Mouse (Mus musculus) layer of hippocampus, postnatal 10 days (tissue): ENCODE measurements around the gene Epc2. TPM values are rescaled to one million over a fixed set of nuclear protein-coding genes. Genes with fewer than 3 reads are reported as not detected.
A peak's percentile ranks its signal among the peaks of the same experiment; 100 is the strongest.

Experiments used
- DNase-seq, 2 experiments: peaks; one replicate each; pipeline ENCODE4 v3.0.0; 2021; ENCODE audit warnings: low spot score in 2 of 2
- long read RNA-seq: library from polyadenylated mRNA; stranded (forward); transcript quantifications from one replicate; pipeline ENCODE4 v2.0.0, GENCODE M21; 2023
- total RNA-seq, 2 experiments: library from RNA; stranded (reverse); gene quantifications; 2 replicates each; pipeline ENCODE4 v1.2.3; 2021

The Epc2 gene
- total RNA-seq: 10 to 100 TPM; 45.7 to 47.3 TPM
- long read RNA-seq, partial matches to known transcripts: 2 of 4 reads
- long read RNA-seq, other reads (novel, unspliced or antisense): 2 of 4 reads

DNA sequence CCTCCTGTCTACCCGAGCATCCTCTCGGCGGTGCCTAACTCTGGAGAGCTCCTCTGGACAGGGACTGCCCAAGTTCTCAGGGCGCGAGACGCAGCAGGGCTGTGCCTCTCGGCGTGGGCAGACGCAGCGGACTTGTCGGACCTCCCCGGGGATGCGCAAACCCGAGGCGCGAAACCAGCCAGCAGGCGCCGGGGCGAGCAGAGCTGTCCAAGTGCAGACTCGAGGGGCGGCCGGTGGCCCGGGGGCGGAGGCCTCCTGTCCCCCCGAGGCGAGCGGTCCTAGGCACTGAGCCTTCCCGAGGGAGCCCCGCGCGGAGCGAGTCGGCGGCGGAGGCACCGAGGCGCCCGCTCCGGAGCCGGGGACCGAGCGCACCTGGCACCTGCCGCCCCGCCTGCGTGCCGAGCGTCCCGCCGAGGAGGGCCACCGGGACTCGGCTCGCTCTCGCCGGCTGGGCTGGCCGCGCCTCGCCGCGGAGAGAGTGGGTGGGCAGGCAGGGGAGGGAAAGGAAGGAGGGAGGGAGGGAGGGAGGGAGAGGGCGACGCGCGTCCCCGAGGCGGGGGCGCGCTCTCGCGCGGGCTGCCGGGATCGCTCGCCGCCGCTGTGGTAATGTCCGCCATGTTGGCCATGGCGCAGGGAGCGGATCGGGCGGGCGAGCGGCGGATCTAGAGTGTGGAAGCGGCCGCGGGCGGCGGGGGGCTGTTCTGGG is at the start of gene Epc2:
Epc2 (plus strand) TSS at position 556 of the 706 bp plus-strand sequence.
- DNase-seq: peak; percentile 82 to 89

DNA sequence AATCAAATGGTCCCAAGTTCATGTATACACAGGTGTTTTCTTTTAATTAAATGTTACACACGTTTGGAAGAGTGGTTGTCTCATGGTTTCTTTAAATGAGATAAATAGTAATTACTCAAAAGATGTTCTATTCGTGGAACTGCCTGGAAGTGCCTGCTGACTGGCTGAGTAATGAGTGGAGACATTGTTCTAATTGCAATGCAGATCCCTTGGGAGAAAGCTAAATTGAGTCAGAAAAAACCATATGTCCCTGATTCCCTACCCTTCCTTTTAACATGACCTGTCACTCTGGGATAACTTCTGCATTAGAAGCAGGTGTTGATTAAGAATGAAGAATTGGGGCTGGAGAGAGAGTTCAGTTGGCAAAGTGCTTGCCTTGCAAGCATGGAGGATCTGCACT is 45.3 kb upstream of the Epc2 start:
- no peak for DNase-seq

DNA sequence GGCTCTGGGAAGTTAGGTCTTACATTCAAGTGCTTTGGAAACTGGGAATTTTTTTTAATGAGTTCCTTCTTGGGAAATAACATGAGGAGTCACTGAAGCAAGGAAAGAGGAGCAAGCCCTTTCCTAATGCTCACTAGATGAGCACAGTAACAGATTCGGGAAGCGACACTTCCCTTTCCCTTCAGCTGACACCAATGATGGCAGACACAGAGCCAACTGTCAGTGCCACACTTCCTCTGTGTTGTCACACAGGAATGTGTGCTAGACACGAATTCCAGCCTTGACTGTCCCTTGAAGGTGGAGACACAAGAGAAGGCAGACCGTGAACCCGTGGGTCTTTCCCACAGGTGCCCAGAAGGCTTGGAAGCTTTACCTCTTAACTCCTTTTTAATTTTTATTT is 39.6 kb upstream of the Epc2 start:
- no peak for DNase-seq

DNA sequence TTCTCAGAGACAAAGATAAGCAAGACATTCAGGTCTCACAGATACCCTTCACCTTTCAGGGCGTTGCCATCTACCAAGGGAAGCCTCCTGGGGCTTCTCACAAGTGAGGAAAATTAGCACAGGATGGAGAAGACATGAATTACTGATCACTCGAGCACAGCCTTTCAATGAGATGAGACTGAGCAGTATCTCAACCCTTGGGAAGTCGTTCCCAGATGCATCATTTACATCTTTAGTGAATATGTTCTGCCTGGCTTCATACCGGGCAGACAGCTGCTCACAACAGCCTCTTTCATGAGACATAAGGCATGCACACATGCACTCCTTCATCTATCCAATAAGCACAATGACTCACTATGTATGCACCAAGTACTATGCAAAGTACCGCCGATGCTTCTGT is 38.7 kb upstream of the Epc2 start:
- DNase-seq: no peak

DNA sequence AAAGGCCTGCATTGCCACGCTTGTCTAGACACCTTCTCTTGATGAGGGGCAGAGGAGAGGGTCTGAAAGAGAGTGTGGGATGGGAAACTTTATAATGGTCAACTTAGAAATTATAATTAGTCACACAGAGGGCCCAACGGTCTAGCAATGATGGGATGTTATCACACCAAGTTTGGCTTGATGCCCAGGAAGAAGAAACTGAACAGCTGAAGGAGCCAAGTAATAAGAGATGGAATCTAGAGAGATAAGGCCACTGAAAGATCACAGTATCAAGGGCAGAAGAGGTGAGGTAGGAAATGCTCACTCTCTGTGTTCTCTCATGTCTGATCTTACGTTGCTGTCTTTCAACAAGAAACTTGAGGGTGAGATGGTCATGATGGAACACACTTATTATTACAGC is 35.4 kb upstream of the Epc2 start:
- DNase-seq: no peak

DNA sequence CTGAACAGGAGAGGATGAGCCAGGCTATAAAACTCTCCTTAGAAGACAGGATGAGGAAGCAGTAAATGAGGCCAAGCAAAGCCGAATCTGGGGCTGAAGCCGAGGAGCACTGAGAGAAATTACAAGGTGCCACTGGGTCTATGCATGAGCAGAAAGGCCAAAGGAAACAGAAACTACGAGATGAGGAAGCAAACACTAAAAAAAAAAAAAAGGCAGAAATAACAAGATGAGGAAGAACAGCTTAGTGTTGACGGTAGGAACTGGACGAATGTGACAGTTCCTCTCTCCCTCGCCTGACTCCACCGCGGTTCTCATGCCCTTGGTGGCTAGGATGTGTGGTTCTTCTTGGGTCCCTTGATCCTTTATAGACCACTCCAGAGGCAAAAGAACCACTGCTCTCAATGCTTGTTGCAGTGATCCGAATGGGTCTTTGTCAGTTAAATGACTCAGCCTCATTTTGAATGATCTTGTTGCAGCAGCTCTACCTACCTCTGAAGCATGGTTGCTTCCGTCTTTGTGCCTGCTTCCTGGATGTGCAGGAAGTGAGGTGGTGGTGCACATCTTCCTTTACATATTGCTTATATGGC is 34.2 kb upstream of the Epc2 start:
- no peak for DNase-seq

DNA sequence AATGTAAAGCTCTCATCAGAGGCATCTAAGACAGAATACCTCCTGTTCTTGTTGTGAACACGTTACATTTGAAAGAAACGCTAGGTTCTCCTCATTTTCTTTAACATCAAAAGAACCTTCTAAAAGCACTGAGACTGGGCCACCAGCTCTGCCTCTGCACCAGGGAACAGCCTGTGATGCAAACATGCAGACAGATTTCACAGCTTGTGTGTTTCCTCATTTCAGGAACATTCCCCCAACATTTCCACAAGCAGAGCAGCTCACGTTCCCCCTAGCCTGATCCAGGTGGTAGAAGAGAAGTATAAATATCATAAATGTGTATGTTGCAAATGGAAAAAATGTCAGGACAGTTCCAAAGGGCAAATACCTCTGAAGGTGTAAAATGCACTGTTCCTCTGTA is 30.9 kb upstream of the Epc2 start:
- no peak for DNase-seq

DNA sequence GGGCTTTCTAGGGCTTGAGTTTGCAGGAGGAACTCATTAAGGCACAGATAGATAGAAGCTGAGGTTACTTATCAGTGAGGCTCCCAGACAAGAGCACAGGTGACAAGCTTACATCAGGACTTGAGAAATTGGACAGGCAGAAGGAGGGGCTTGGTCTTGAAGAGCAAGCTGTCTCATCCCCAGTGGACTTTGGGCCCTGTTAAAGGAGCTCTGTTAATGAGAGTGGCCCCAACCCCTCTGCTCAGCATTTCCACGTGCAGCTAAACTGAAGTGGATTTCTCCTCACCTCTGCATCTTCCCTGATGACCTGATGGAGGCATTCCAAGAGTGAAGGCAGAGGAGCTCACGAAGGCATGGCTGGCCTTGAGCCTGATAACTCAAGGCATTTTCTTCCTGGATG is 27.4 kb upstream of the Epc2 start:
- DNase-seq: no peak

DNA sequence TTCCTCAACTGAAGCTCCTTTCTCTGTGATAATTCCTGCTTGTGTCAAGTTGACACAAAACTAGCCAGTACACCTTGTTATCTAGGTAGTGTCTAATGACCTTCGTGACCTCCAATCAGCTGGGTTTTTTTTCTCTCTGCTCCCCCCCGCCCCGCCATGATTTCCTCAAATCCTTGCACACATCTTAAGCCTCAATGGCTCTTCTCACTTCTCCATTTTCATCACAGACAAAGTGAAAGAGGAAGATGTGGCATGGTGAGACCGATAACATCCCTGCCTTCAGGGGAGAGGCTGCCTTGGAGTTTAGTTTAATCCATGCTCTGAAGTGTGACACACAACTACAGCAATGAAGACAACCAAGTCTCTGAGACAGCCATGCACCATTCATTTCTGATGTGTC is 26.5 kb upstream of the Epc2 start:
- no peak for DNase-seq

DNA sequence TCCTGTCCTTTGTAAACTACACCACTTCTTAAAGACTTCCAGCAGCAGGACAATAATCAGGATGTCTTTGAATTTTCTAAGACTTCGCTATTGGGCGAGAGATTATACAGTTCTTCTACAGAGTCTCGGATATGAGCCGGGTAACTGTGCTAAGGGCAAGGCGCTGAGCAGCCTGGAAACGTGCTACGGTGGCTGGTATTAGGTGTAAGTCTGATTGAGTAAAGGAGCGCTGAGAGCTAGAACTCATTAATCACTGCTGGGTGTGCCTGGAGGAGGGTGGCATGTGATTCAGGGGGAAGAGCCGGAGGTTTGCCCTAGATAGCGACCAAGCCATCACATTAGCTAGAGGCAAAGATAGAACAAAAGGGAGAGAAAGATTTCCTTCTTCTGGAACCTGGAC is 25.1 kb upstream of the Epc2 start:
- DNase-seq: no peak

DNA sequence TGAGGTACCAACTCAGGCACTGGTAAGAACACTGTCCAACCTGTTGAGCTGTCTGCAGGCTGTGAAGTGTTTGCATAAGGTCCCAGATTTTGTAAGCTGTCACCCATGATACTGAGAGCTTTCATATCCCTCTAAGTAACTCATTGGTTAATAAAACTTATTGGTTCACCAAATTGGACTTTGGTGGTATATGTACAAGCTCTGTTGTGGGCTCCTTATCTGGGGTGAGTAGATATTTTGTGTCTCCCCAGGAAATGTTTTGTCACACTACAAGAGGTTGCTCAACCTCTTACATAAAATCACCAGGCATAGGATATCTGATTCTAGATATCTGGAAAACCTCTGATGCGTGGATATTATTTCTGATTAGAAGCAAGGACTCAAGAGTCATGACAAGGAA is 20.3 kb upstream of the Epc2 start:
- DNase-seq: no peak

DNA sequence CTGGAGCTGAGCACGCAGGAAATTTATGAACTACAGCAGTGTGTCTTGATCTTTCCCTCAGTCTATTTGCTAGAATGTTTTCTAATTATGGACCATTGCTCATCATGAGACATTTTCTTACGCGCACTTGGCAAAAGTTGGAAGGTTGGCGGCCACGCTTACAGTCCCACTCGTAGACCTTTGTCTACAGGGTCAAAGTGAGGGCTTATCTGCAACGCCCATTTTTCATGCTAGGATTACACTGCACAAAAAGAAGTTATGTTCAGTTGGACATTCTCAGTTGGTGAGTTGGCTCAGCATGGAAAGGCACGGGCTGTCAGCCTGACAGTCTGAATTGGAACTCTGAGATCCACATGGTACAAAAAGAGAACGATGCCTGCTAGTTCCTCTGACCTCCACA is 18.1 kb upstream of the Epc2 start:
- no peak for DNase-seq

DNA sequence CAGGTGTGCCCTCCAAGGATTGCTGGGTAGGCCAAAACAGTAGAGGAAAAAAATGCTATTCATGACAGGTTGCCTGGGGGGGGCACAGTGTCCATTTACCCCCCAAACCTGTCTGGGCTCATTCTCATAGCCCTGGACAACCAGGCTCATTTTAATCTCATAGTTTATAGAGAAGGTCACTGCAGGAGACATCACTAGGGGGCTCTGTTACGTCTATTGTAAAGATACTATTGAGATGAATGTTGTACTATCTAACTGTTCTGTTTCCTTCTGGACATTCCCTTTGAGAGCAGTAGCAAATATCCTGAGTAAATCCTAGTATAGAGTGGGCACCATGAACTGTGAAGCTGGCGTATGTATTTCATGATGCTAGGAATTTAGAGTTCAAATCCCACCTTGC is 5.0 kb upstream of the Epc2 start:
- DNase-seq: no peak

DNA sequence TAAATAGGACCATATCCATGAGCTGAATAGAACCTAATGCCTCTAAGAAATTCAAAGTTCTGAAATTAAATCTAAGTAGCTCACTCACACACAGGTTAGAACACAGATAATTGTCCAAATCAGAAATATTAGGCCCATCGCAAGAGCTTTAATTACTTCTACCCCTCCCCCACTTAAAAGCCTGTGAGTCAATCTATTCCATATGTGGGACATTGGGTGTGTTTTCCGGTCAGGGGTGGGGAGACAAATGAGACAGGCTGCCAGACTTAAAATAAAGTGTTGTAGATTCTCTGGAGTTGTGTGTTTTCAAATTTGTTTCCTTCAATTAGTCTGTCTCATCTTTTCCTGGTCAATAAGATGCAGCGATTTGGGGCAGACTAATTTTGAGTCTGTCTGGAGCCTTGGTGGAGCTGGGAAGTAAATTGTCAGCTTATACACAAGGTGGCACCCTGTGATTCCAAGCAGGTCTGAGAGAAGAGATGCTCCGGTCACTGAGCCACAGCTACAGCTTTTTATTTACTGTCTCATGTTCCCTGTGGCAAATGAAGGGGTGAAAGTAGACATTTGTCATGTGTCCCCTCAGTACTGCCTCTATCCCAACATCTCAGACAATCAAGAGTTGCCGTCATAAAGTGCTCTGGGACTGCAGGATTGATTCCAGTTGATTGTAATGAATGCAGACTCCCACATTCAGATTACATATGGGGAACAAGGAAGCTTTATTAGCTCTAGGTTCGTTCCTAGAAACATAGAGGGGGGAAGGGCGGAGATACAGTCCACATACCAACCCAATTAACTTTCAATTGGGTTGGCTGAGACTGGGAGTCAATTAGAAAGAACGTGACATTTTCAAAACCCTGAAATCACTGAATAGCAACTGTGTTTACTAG is 3.5 kb upstream of the Epc2 start:
- no peak for DNase-seq

DNA sequence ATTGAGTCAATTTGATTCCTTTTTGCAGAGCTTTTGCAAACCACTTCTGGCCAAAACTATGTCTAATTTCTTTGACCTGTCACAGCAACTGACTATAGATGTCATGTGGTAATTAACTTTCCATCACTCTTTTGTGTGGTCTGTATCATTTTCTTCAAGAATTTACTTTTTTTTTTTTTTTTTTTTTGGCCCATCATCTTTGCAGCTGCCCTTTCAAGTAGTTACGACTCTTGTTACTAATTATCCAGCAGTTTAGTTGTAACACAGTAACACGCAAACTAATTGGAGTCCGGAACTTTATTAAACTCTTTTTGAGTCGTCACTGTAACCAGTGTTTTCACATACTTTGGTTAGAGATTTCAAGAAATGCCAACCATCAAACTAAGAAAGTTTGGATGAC is 819 bp upstream of the Epc2 start:
- DNase-seq: no peak

DNA sequence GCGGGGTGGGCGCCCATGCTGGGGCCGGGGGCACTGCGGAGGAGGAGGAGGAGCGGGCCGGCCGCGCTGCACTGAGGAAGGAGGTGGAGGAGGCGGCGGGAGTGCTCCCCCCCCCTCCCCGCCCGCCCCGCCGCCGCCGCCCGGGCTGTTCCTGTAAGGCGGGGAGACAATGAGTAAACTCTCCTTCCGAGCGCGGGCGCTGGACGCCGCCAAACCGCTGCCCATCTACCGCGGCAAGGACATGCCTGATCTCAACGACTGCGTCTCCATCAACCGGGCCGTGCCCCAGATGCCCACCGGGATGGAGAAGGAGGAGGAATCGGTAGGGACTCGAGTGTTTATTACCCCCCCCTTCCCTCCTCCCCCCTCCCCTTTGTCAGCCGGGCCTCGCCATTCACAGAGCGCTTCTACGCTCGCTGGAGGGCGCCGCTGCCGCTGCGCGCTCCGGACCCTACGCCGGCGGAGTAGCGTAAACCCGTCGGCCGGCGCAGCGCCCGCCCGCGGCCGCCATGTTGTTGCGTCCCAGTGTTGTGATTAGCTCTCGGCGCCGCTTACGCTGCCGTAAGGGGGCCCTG is 438 bp downstream of the Epc2 start:
- peak; percentile 96 to 98 for DNase-seq

DNA sequence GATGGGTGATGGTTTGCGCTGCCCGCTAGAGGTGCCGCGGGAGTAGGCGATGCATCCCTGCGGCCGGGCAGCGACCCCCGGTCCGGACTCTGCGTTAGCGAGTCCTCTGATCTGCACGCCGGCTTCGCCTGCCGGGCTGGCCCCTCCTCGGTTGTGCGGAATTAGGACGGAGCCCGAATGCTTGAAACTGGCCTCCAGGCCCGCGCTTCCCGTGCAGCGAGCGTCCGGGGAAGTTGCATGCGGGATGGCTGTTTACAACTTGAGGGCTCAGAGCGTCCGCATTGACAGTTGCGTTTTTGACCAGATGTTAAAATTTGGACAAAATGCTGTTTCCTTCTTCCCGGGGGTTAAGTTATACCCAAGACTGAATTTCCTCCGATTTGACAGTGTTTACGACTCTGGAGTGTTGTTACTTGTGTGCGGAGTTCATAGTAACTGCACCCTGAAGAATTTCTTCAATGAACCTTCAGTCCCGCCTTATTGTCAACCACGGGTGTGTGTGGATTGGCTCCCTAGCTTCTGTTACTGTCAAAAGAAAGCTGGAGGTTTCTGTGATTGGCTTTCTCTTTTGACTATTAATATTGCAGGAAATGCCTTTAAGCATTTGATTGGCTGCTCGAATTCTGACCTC is 1.3 kb downstream of the Epc2 start:
- DNase-seq: peak; percentile 23 to 46

DNA sequence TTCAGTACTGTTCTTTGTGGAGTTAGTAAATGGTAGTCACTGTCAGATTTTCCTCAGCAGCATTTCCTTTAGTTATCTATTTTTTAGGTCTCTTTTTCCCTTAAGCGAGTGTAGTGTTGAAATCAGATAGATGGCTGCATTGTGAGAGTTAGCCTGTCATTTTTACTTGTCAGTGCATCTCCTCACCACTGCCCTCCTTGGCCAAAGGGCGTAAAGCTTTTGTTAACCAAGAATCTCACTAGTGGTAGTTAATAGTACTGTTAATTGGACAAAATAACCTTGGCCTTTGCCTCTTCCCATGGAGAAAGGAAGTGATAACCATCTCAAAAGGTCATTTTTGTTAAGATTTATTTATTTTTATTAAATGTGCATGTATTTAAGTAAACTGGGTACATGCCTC is 6.5 kb downstream of the Epc2 start:
- DNase-seq: no peak

DNA sequence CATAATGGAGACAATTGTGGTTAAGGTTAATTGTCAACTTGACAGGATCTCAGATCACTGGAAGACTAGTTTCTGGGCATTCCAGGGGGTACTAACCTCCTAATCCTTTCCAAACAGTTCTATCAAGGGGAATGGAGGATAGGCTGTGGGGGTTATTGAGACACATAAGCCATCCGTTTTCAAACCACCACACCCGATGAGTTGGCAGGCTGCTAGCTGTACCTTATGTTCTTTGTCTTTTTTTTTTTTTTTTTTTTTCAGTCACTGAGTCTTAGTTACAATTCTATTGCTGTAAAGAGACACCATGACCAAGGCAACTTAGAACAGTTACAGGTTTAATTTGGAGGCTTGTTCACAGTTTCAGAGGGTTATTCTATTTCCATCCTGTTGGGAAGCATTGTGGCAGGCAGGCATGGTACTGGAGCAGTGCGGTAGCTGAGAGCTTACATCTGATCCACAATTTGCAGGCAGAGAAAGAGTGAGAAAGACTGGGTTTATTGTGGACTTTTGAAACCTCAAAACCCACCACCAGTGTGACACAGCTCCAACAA is 14.5 kb downstream of the Epc2 start:
- DNase-seq: no peak

DNA sequence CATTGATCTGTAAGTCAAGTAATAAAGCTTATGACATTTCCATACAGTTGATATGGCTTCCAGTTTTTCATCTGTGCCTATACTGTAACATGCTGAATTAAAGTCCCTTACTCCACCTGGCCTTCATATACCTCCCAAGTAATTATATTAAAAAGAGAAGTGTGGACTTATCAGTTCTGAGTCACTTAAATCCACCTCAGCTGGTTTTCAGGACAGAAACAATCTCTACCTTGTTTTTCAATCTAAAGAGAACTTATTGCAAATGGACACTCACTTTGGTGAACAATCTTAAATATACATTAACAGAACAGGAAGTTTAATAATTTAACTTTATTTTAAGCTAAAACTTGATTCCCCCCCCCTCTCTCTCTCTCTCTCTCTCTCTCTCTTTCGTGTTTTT is 15.8 kb downstream of the Epc2 start:
- DNase-seq: no peak

DNA sequence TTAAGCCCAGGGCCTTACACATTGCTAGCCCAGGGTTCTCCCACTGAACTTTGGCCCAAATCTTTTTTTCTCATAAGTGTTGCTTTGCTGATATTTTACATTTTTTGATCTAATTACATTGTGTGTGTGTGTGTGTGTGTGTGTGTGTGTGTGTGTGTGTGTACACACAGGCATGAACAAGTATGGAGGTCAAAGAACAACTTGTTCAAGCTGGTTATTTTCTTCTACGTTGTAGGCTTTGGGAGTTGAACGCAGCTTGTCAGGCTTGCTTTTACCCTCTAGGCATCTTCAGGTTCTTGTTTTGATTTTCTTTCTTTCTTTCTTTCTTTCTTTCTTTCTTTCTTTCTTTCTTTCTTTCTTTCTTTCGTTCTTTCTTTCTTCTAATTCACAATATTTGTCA is 19.9 kb downstream of the Epc2 start:
- no peak for DNase-seq
